Mouse (Mus musculus): ENCODE results near the gene Gm6525.
A peak's percentile ranks its signal among the peaks of the same experiment; 100 is the strongest.

The Gm6525 gene

GRCm38 (mm10) chr3:84173581-84174154 is at the start of gene Gm6525:
Gene Gm6525 (plus strand): TSS chr3:84174104.
- DNase-seq (ENCODE audit: low spot score in 2 of 2), result no peak

GRCm38 (mm10) chr3:84125704-84126289 is 48.1 kb upstream of the Gm6525 start:
- no peak for DNase-seq (ENCODE audit: low spot score in 2 of 2)

- no peak for DNase-seq (ENCODE audit: low spot score in 2 of 2)
Measured at GRCm38 (mm10) chr3:84126721-84127120, 47.2 kb upstream of the Gm6525 start.

- no peak for DNase-seq (ENCODE audit: low spot score in 2 of 2)
Measured at GRCm38 (mm10) chr3:84127431-84127830, 46.5 kb upstream of the Gm6525 start.

- DNase-seq (ENCODE audit: low spot score in 2 of 2), result no peak
Measured at GRCm38 (mm10) chr3:84128871-84129870, 44.7 kb upstream of the Gm6525 start.

- no peak for DNase-seq (ENCODE audit: low spot score in 2 of 2)
Measured at GRCm38 (mm10) chr3:84130776-84131175, 43.1 kb upstream of the Gm6525 start.

- no peak for DNase-seq (ENCODE audit: low spot score in 2 of 2)
Measured at GRCm38 (mm10) chr3:84131369-84131768, 42.5 kb upstream of the Gm6525 start.

- DNase-seq (ENCODE audit: low spot score in 2 of 2), result no peak
Measured at GRCm38 (mm10) chr3:84135387-84135786, 38.5 kb upstream of the Gm6525 start.

GRCm38 (mm10) chr3:84135933-84136332 is 38.0 kb upstream of the Gm6525 start:
- no peak for DNase-seq (ENCODE audit: low spot score in 2 of 2)

- no peak for DNase-seq (ENCODE audit: low spot score in 2 of 2)
Measured at GRCm38 (mm10) chr3:84136509-84136908, 37.4 kb upstream of the Gm6525 start.

GRCm38 (mm10) chr3:84140947-84141346 is 33.0 kb upstream of the Gm6525 start:
- DNase-seq (ENCODE audit: low spot score in 2 of 2), result no peak

GRCm38 (mm10) chr3:84149831-84150230 is 24.1 kb upstream of the Gm6525 start:
- no peak for DNase-seq (ENCODE audit: low spot score in 2 of 2)

GRCm38 (mm10) chr3:84154721-84155141 is 19.2 kb upstream of the Gm6525 start:
- no peak for DNase-seq (ENCODE audit: low spot score in 2 of 2)

GRCm38 (mm10) chr3:84155146-84155545 is 18.8 kb upstream of the Gm6525 start:
- DNase-seq (ENCODE audit: low spot score in 2 of 2), result no peak

- peak; percentile 85 to 97 for DNase-seq (ENCODE audit: low spot score in 2 of 2)
Measured at GRCm38 (mm10) chr3:84155558-84156006, 18.3 kb upstream of the Gm6525 start, which contains the start of gene Mnd1. Gene Mnd1 (minus strand): TSS chr3:84155786.

GRCm38 (mm10) chr3:84156105-84156504 is 17.8 kb upstream of the Gm6525 start:
- DNase-seq (ENCODE audit: low spot score in 2 of 2), result no peak

- no peak for DNase-seq (ENCODE audit: low spot score in 2 of 2)
Measured at GRCm38 (mm10) chr3:84157011-84157410, 16.9 kb upstream of the Gm6525 start.

GRCm38 (mm10) chr3:84157559-84158350 is 16.1 kb upstream of the Gm6525 start:
- DNase-seq (ENCODE audit: low spot score in 2 of 2), result no peak

GRCm38 (mm10) chr3:84165391-84165790 is 8.5 kb upstream of the Gm6525 start:
- no peak for DNase-seq (ENCODE audit: low spot score in 2 of 2)

- no peak for DNase-seq (ENCODE audit: low spot score in 2 of 2)
Measured at GRCm38 (mm10) chr3:84166073-84166472, 7.8 kb upstream of the Gm6525 start.

GRCm38 (mm10) chr3:84168943-84169342 is 5.0 kb upstream of the Gm6525 start:
- DNase-seq (ENCODE audit: low spot score in 2 of 2), result no peak
